Mouse (Mus musculus): ENCODE results near the gene Csrnp3. TPM values are rescaled to one million over a fixed set of nuclear protein-coding genes. Genes with fewer than 3 reads are reported as not detected.

Gene Csrnp3
- polyA plus RNA-seq, 1 experiment from 2014 or later = 0.45 TPM

- Histone ChIP-seq H3K4me1 (no peaks in the 10 kb centered on the region), H3K9me3 (replicated peaks) (peaks cover 4% of the 10 kb centered on the region), H3K4me2 (no peak overlapping the region), H3K27ac (no peak overlapping the region), H3K4me3 (no peak overlapping the region), H3K27me3 (replicated peaks) (no peaks in the 10 kb centered on the region), H3K9ac (no peak overlapping the region), H3K36me3 (no peaks in the 10 kb centered on the region)
- 65% methylated on average over 9 of the region's 9 CpGs for WGBS (ENCODE audit: insufficient replicate concordance)
- ATAC-seq = no peak
These were observed 196.4 kb downstream of the Csrnp3 start for GRCm38 (mm10) chr2:66041917-66042419.

GRCm38 (mm10) chr2:66043441-66044404, 198.2 kb downstream of the Csrnp3 start:
- H3K9me3 ChIP-seq (replicated peaks) = peaks cover 16% of the 10 kb centered on the region
- no peaks in the 10 kb centered on the region for H3K27me3 ChIP-seq (replicated peaks)
- no peak overlapping the region for H3K27ac ChIP-seq
- H3K4me2 ChIP-seq = no peak overlapping the region
- H3K4me1 ChIP-seq = no peaks in the 10 kb centered on the region
- ATAC-seq = no peak
- H3K36me3 ChIP-seq = no peaks in the 10 kb centered on the region
- H3K9ac ChIP-seq = no peak overlapping the region
- no peak overlapping the region for H3K4me3 ChIP-seq
- 72% methylated on average over 17 of the region's 17 CpGs for WGBS (ENCODE audit: insufficient replicate concordance)

GRCm38 (mm10) chr2:66044405-66045089, 199.0 kb downstream of the Csrnp3 start:
- Histone ChIP-seq H3K4me2 (no peak overlapping the region), H3K4me1 (no peaks in the 10 kb centered on the region), H3K27me3 (replicated peaks) (no peaks in the 10 kb centered on the region), H3K9me3 (replicated peaks) (peaks cover 16% of the 10 kb centered on the region), H3K4me3 (no peak overlapping the region), H3K27ac (no peak overlapping the region), H3K36me3 (no peaks in the 10 kb centered on the region), H3K9ac (no peak overlapping the region)
- WGBS (ENCODE audit: insufficient replicate concordance) = 88% methylated on average over 12 of the region's 12 CpGs
- ATAC-seq = no peak

- Histone ChIP-seq H3K27ac (no peak overlapping the region), H3K4me2 (no peak overlapping the region), H3K9me3 (replicated peaks) (no peaks in the 10 kb centered on the region), H3K27me3 (replicated peaks) (no peaks in the 10 kb centered on the region), H3K4me1 (no peaks in the 10 kb centered on the region), H3K4me3 (no peak overlapping the region), H3K36me3 (no peaks in the 10 kb centered on the region), H3K9ac (no peak overlapping the region)
- WGBS (ENCODE audit: insufficient replicate concordance) = 70% methylated on average over 10 of the region's 10 CpGs
- ATAC-seq = no peak
These were observed 217.7 kb downstream of the Csrnp3 start for GRCm38 (mm10) chr2:66063291-66063690.

- WGBS (ENCODE audit: insufficient replicate concordance) = 35% methylated on average over 6 of the region's 6 CpGs
- no peaks in the 10 kb centered on the region for H3K4me1 ChIP-seq
These were observed 223.9 kb downstream of the Csrnp3 start for GRCm38 (mm10) chr2:66069454-66069853.

GRCm38 (mm10) chr2:66080731-66081130, 235.2 kb downstream of the Csrnp3 start:
- no peak overlapping the region for H3K27ac ChIP-seq
- H3K9ac ChIP-seq = no peak overlapping the region
- H3K4me2 ChIP-seq = no peak overlapping the region
- no peak overlapping the region for H3K4me3 ChIP-seq
- no peaks in the 10 kb centered on the region for H3K9me3 ChIP-seq (replicated peaks)
- no peaks in the 10 kb centered on the region for H3K36me3 ChIP-seq
- ATAC-seq = no peak
- H3K27me3 ChIP-seq (replicated peaks) = no peaks in the 10 kb centered on the region
- 78% methylated on average over 2 of the region's 2 CpGs for WGBS (ENCODE audit: insufficient replicate concordance)
- no peaks in the 10 kb centered on the region for H3K4me1 ChIP-seq

More at GRCm38 (mm10) chr2:66069454-66069853, 223.9 kb downstream of the Csrnp3 start:
- Histone ChIP-seq H3K27me3 (replicated peaks) (no peaks in the 10 kb centered on the region), H3K4me3 (no peak overlapping the region), H3K27ac (no peak overlapping the region), H3K36me3 (no peaks in the 10 kb centered on the region), H3K9ac (no peak overlapping the region), H3K4me2 (no peak overlapping the region), H3K9me3 (replicated peaks) (no peaks in the 10 kb centered on the region)
- ATAC-seq = no peak

Other genes with a start within 250 kb of the Csrnp3 start
- 0.25 and 0.57 TPM in 2 replicates for gene Scn2a, start 225.0 kb upstream of the Csrnp3 start, polyA plus RNA-seq (2016; fragmentation: Nextera tagmentation; extraction: Ambion mirVana)